Mouse (Mus musculus) limb, embryonic 11.5 days (tissue): ENCODE measurements around the gene Rdh5. TPM values are rescaled to one million over a fixed set of nuclear protein-coding genes. Genes with fewer than 3 reads are reported as not detected.
A peak's percentile ranks its signal among the peaks of the same experiment; 100 is the strongest.

ENCODE experiments used
- ATAC-seq: fragments of 200-750 bp; cut with Nextera tagmentation; 2 replicates; pipeline ENCODE4 v1.8.0; 2017; ENCODE audit warnings: low read depth; ENCODE audit not compliant: insufficient number of reproducible peaks, low FRiP score, low TSS enrichment
- DNase-seq: peaks from one replicate; pipeline ENCODE4 v3.0.0-alpha.2; 2015; ENCODE audit warnings: low spot score
- H3K27ac ChIP-seq: fragments of 300-500 bp; sonication (generic); replicated peaks from 2 replicates; pipeline ENCODE4 v1.5.1; 2014; ENCODE audit warnings: low read depth, mild to moderate bottlenecking, low read length
- H3K27me3 ChIP-seq: fragments of 300-500 bp; sonication (generic); 2 replicates; pipeline ENCODE4 v1.6.1; 2014; ENCODE audit warnings: mild to moderate bottlenecking, low read length, mixed read lengths; ENCODE audit not compliant: control insufficient read depth, insufficient read depth
- H3K36me3 ChIP-seq: fragments of 300-500 bp; sonication (generic); 2 replicates; pipeline ENCODE4 v1.6.1; 2014; ENCODE audit warnings: mild to moderate bottlenecking, low read length, moderate library complexity, mixed read lengths; ENCODE audit not compliant: control insufficient read depth, insufficient read depth
- H3K4me1 ChIP-seq: fragments of 300-500 bp; sonication (generic); 2 replicates; pipeline ENCODE4 v1.6.1; 2014; ENCODE audit warnings: low read length, mixed read lengths; ENCODE audit not compliant: control insufficient read depth, insufficient read depth
- H3K4me2 ChIP-seq: fragments of 300-500 bp; sonication (generic); 2 replicates; pipeline ENCODE4 v1.6.1; 2014; ENCODE audit warnings: low read depth, mild to moderate bottlenecking, moderate library complexity; ENCODE audit not compliant: severe bottlenecking
- H3K4me3 ChIP-seq: fragments of 300-500 bp; sonication (generic); 2 replicates; pipeline ENCODE4 v1.5.1; 2014; ENCODE audit warnings: low read depth, low read length
- H3K9ac ChIP-seq: fragments of 300-500 bp; sonication (generic); 2 replicates; pipeline ENCODE4 v1.6.1; 2014; ENCODE audit warnings: mild to moderate bottlenecking, low read length
- H3K9me3 ChIP-seq: fragments of 300-500 bp; sonication (generic); 2 replicates; pipeline ENCODE4 v1.6.1; 2016; ENCODE audit warnings: low read length; ENCODE audit not compliant: control insufficient read depth
- WGBS: fragments of 180-500 bp; shearing (Covaris S2); extraction: QIAGEN DNeasy Blood & Tissue Kit; methylation state at CpG from one replicate; pipeline ENCODE4 v1.1.7; 2014; 5-methylcytosine and 5-hydroxymethylcytosine counted together
- polyA plus RNA-seq: library from polyadenylated mRNA; unstranded; fragments of >200 nt; fragmentation: Nextera tagmentation; extraction: Ambion mirVana; gene quantifications from 2 replicates; pipeline ENCODE4 v1.2.1, GENCODE M21; 2014

Gene Rdh5
- polyA plus RNA-seq, 1 experiment from 2014 or later: 7.7 TPM

DNA sequence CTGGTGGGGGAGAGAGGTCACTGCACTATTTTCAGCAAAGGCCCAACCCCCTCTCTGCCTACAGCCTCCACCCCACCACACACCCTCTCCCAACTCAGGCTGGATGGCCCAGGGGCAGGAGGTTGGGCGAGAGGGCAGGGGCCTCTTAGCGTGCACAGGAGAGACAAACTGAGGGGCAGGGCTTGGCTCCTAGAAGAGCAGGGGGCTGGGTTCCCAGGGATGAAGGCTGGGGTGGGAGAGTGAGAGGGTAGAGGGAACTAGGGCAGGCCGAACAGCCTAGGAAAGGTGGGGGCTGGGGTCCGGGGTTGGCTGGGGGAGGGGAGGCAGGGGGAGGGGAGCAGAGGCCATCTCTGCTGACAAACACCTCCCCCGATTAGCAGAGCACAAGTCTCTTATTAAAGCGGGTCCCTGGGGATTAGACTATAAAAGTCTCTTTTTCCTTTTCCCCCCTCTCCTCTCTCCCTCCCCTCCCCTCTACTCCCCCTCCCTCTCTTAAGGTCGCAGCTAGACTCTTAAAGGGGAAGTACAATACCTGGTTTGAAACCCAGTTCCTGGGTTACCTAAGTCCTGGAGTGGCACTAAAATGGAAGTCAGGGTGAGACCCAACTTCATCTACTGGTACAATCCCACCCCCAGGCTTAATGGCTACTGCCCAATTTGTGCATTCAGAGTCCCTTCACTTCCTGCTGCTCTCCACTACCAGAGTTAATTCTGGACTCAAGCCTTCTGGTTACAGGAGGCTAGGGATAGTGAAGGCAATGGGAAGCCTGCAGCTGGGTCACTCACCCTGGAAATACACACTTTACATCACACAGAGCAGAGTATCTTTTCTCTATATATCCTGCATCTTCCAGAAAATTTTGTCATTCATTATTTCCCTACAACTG lies 33.5 kb downstream of the Rdh5 start:
- no peaks in the 10 kb centered on the region for H3K27me3 ChIP-seq
- H3K9me3 ChIP-seq: no peaks in the 10 kb centered on the region
- H3K4me1 ChIP-seq: peaks cover 15% of the 10 kb centered on the region
- H3K4me2 ChIP-seq: peak overlapping the region; percentile 80
- peak overlapping the region; percentile 40; the same call in 1 of the 2 replicates for H3K9ac ChIP-seq
- peak overlapping the region; percentile 96 for H3K27ac ChIP-seq
- 0% methylated on average over 5 of the region's 7 CpGs for WGBS
- DNase-seq: peak; percentile 86
- H3K4me3 ChIP-seq: peak overlapping the region; percentile 89
- H3K36me3 ChIP-seq: peaks cover 4% of the 10 kb centered on the region
- ATAC-seq: peak; percentile 86

- no peak overlapping the region for H3K4me3 ChIP-seq
- 93% methylated on average over 5 of the region's 5 CpGs for WGBS
- peaks cover 4% of the 10 kb centered on the region for H3K36me3 ChIP-seq
- no peaks in the 10 kb centered on the region for H3K27me3 ChIP-seq
- ATAC-seq: no peak
- no peaks in the 10 kb centered on the region for H3K4me1 ChIP-seq
- no peaks in the 10 kb centered on the region for H3K9me3 ChIP-seq
- no peak overlapping the region for H3K27ac ChIP-seq
- no peak overlapping the region for H3K4me2 ChIP-seq
- no peak overlapping the region for H3K9ac ChIP-seq
- DNase-seq: no peak
Observed at GRCm38 (mm10) chr10:128882067-128882466, 40.6 kb downstream of the Rdh5 start.

DNA sequence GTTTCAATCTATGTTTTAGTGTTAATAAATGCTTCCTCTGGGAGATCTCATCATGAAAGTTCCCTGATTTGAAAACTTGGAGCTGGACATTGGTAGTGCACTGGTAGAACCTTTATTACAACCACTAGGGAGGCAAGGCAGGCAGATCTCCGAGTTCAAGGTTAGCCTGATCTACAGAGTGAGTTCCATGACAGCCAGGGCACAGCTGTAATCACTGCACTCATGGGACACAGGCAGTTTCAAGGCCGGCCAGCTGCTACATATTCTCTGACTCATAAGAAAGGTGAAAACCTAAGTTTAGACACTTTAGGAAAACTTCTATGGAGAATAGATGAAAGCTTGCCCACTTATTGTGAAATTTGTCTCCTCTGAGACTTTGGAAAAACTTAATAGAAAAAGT lies 43.9 kb downstream of the Rdh5 start:
- H3K27me3 ChIP-seq: no peaks in the 10 kb centered on the region
- WGBS: 88% methylated on average over 2 of the region's 2 CpGs
- H3K4me1 ChIP-seq: no peaks in the 10 kb centered on the region
- ATAC-seq (no peak), DNase-seq (no peak)
- no peak overlapping the region for H3K4me2 ChIP-seq
- H3K36me3 ChIP-seq: no peaks in the 10 kb centered on the region; the same call in 1 of the 2 replicates
- no peak overlapping the region for H3K4me3 ChIP-seq
- H3K9me3 ChIP-seq: no peaks in the 10 kb centered on the region
- no peak overlapping the region for H3K9ac ChIP-seq
- no peak overlapping the region for H3K27ac ChIP-seq

GRCm38 (mm10) chr10:128878291-128878690 lies 44.4 kb downstream of the Rdh5 start:
- Histone ChIP-seq H3K9ac (no peak overlapping the region), H3K36me3 (peaks cover 2% of the 10 kb centered on the region; the same call in 1 of the 2 replicates), H3K27ac (no peak overlapping the region), H3K4me2 (no peak overlapping the region), H3K27me3 (no peaks in the 10 kb centered on the region), H3K4me3 (no peak overlapping the region), H3K9me3 (no peaks in the 10 kb centered on the region), H3K4me1 (no peaks in the 10 kb centered on the region)
- ATAC-seq (no peak), DNase-seq (no peak)

DNA sequence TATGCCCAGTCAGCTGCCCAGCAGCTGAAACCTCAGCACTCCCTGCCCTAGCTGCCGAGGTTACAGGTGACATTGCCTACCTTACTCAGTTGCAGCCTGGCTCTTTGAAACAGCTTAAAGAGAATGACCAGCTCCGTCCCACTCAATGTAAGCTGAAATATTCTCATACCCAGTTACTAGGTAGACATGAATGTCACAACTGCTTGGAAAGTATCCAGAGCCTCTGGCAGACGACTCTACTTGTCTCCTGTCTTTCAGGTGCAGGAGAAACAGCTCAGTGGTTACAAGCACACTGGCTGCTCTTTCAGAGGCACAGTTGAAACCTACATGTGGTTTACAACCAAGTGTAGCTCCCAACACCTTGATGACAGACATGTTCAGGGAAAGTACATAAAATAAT lies 52.3 kb downstream of the Rdh5 start:
- H3K4me2 ChIP-seq: no peak overlapping the region
- WGBS: 86% methylated on average over 3 of the region's 3 CpGs
- no peaks in the 10 kb centered on the region for H3K27me3 ChIP-seq
- H3K4me1 ChIP-seq: no peaks in the 10 kb centered on the region
- H3K4me3 ChIP-seq: no peak overlapping the region
- no peaks in the 10 kb centered on the region for H3K9me3 ChIP-seq
- peaks cover 5% of the 10 kb centered on the region; the same call in 1 of the 2 replicates for H3K36me3 ChIP-seq
- DNase-seq (no peak), ATAC-seq (no peak)
- H3K27ac ChIP-seq: no peak overlapping the region
- H3K9ac ChIP-seq: no peak overlapping the region

GRCm38 (mm10) chr10:128866518-128866917 lies 56.2 kb downstream of the Rdh5 start:
- Histone ChIP-seq H3K9ac (no peak overlapping the region), H3K27me3 (no peaks in the 10 kb centered on the region), H3K27ac (no peak overlapping the region), H3K9me3 (no peaks in the 10 kb centered on the region), H3K4me3 (no peak overlapping the region), H3K4me2 (no peak overlapping the region), H3K4me1 (no peaks in the 10 kb centered on the region), H3K36me3 (peaks cover 3% of the 10 kb centered on the region; the same call in 1 of the 2 replicates)
- no peak for DNase-seq
- ATAC-seq: no peak
- 81% methylated on average over 1 of the region's 1 CpGs for WGBS

GRCm38 (mm10) chr10:128866042-128866441 lies 56.6 kb downstream of the Rdh5 start:
- Histone ChIP-seq H3K9me3 (no peaks in the 10 kb centered on the region), H3K4me2 (no peak overlapping the region), H3K4me1 (no peaks in the 10 kb centered on the region), H3K4me3 (no peak overlapping the region), H3K9ac (no peak overlapping the region), H3K27me3 (no peaks in the 10 kb centered on the region), H3K36me3 (peaks cover 3% of the 10 kb centered on the region; the same call in 1 of the 2 replicates), H3K27ac (no peak overlapping the region)
- 87% methylated on average over 3 of the region's 3 CpGs for WGBS
- ATAC-seq (no peak), DNase-seq (no peak)
